Comparison of ENCODE assay signal across 19 mouse cellular contexts in the genomic region with DNA sequence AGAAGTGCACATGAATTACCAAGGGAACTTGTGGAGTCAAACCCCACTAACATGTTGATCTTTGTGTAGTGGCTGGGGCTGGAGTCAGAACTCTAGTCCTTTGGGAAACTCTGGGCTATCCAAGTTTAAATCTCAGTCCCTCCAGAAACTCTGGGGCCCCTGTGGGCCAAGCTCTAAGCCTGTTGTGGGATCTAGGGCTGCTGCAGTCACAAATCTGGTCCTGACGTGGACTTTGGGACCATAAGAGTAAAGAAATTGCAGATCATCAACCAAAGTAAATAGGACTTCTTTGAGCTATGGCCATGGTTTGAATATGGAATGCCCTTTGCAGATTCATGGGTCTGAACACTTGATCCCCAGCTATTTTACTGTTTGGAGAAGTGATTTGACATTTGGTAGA. TPM values are rescaled to one million over a fixed set of nuclear protein-coding genes. Genes with fewer than 3 reads are reported as not detected.
DNase-seq lines count a peak whose midpoint lies in the region; ATAC-seq and TF ChIP-seq lines count a peak whose summit lies in the region.
"Had no signal": no experiment of that assay in that cellular context is flagged by ENCODE, and none has a peak within 500 bp of the region (broad histone marks: within the 10 kb centered on the region; RNA-seq: fewer than 3 reads in every experiment).

No protein-coding gene starts in this region.

- H3K36me3 ChIP-seq in intestine, embryonic 15.5 days: no peaks in the 10 kb centered on the region
- no peaks in the 10 kb centered on the region for H3K36me3 ChIP-seq in intestine, postnatal 0 days (ENCODE audit: control insufficient read depth, insufficient read depth)
- H3K36me3 ChIP-seq in intestine, embryonic 16.5 days (ENCODE audit: control insufficient read depth, insufficient read depth, low read length): no peaks in the 10 kb centered on the region
- H3K36me3 ChIP-seq: G1E had no signal

- no peak for DNase-seq in right cerebral cortex, postnatal 36 days (ENCODE audit: low spot score in 2 of 2)
- DNase-seq: adrenal gland, adult 2 months; adrenal gland, adult 8-10 months; adrenal gland, postnatal 10 days; adrenal gland, postnatal 14 days; adrenal gland, postnatal 25 days; adrenal gland, postnatal 36 days; B cell, adult 2 months; cerebellum, adult 11 months; cerebellum, adult 11-12 months; cerebellum, adult 18-20 months had no signal

- no peaks in the 10 kb centered on the region for H3K27me3 ChIP-seq in intestine, embryonic 15.5 days (replicated peaks)
- H3K27me3 ChIP-seq in intestine, postnatal 0 days (replicated peaks; ENCODE audit: control insufficient read depth, insufficient read depth, low read length): no peaks in the 10 kb centered on the region
- no peaks in the 10 kb centered on the region for H3K27me3 ChIP-seq in intestine, embryonic 16.5 days (replicated peaks; ENCODE audit: control insufficient read depth, insufficient read depth, low read length)
- H3K27me3 ChIP-seq: CH12.LX had no signal

- no peak overlapping the region for H3K9ac ChIP-seq in intestine, embryonic 15.5 days
- H3K9ac ChIP-seq in intestine, postnatal 0 days (ENCODE audit: low read depth, low read length): no peak overlapping the region
- H3K9ac ChIP-seq in intestine, embryonic 16.5 days (ENCODE audit: low read depth, low read length): no peak overlapping the region

- H3K27ac ChIP-seq in intestine, embryonic 15.5 days: no peak overlapping the region
- H3K27ac ChIP-seq in intestine, postnatal 0 days (ENCODE audit: low read depth, low read length): no peak overlapping the region
- H3K27ac ChIP-seq in intestine, embryonic 16.5 days (ENCODE audit: low read length): no peak overlapping the region

- H3K4me1 ChIP-seq in intestine, embryonic 15.5 days (replicated peaks): no peaks in the 10 kb centered on the region
- no peaks in the 10 kb centered on the region for H3K4me1 ChIP-seq in intestine, postnatal 0 days (replicated peaks; ENCODE audit: control insufficient read depth, insufficient read depth, low read length)
- no peaks in the 10 kb centered on the region for H3K4me1 ChIP-seq in intestine, embryonic 16.5 days (ENCODE audit: control insufficient read depth, insufficient read depth, low read length)

- H3K4me2 ChIP-seq in intestine, embryonic 15.5 days (replicated peaks): no peak overlapping the region
- no peak overlapping the region for H3K4me2 ChIP-seq in intestine, postnatal 0 days (replicated peaks; ENCODE audit: low read depth)
- no peak overlapping the region for H3K4me2 ChIP-seq in intestine, embryonic 16.5 days (ENCODE audit: low read depth, low read length)

- H3K4me3 ChIP-seq in intestine, embryonic 15.5 days (replicated peaks): no peak overlapping the region
- H3K4me3 ChIP-seq in intestine, postnatal 0 days (ENCODE audit: low read depth, low read length): no peak overlapping the region
- no peak overlapping the region for H3K4me3 ChIP-seq in intestine, embryonic 16.5 days (ENCODE audit: low read length)

- ATAC-seq in intestine, embryonic 15.5 days: peak; percentile 78
- no peak for ATAC-seq in intestine, postnatal 0 days
- peak; percentile 80 for ATAC-seq in intestine, embryonic 16.5 days
- ATAC-seq: activated CD4-positive, CD25-positive, alpha-beta regulatory T cell, adult 4 months; CD4-positive, CD25-positive, alpha-beta regulatory T cell, adult 4 months; Patski had no signal

- 52% methylated on average over 1 of the region's 1 CpGs for WGBS in intestine, embryonic 15.5 days
- 39% methylated on average over 1 of the region's 1 CpGs for WGBS in intestine, postnatal 0 days
- WGBS in intestine, embryonic 16.5 days: 53% methylated on average over 1 of the region's 1 CpGs

- no peak for TF ChIP-seq CTCF in intestine, postnatal 0 days (IDR thresholded peaks at IDR 0.05; ENCODE audit: low read depth)

- no peaks in the 10 kb centered on the region for H3K9me3 ChIP-seq in intestine, embryonic 15.5 days
- no peaks in the 10 kb centered on the region for H3K9me3 ChIP-seq in intestine, postnatal 0 days (ENCODE audit: control insufficient read depth)
- no peaks in the 10 kb centered on the region for H3K9me3 ChIP-seq in intestine, embryonic 16.5 days (ENCODE audit: control insufficient read depth, low read length)
- H3K9me3 ChIP-seq: G1E had no signal

RNA-seq across cellular contexts. Expression of a gene that starts 29.4 kb away (rescaled TPM):
- polyA plus RNA-seq in intestine, embryonic 15.5 days (2015; fragmentation: Nextera tagmentation; extraction: Ambion mirVana): 8.9 TPM in 2 replicates
- polyA plus RNA-seq in intestine, postnatal 0 days (2015; fragmentation: Nextera tagmentation; extraction: Ambion mirVana): 9.5 and 10.1 TPM in 2 replicates
- 3.5 and 3.9 TPM in 2 replicates for polyA plus RNA-seq in intestine, embryonic 16.5 days (2015; fragmentation: Nextera tagmentation; extraction: Ambion mirVana)
